Mouse (Mus musculus) hindbrain, embryonic 13.5 days (tissue): ENCODE data around the gene Apom. TPM values are rescaled to one million over a fixed set of nuclear protein-coding genes. Genes with fewer than 3 reads are reported as not detected.

Experiments used
- ATAC-seq: fragments of 200-750 bp; cut with Nextera tagmentation; 2 replicates; pipeline ENCODE4 v1.8.0; 2017; ENCODE audit warnings: moderate TSS enrichment; ENCODE audit not compliant: low FRiP score
- H3K27ac ChIP-seq: fragments of 300-500 bp; sonication (generic); 2 replicates; pipeline ENCODE4 v1.5.1; 2015; ENCODE audit warnings: inconsistent platforms, mild to moderate bottlenecking, moderate library complexity
- H3K27me3 ChIP-seq: fragments of 300-500 bp; sonication (generic); 2 replicates; pipeline ENCODE4 v1.6.1; 2015; ENCODE audit warnings: mild to moderate bottlenecking, inconsistent platforms
- H3K36me3 ChIP-seq: fragments of 300-500 bp; sonication (generic); 2 replicates; pipeline ENCODE4 v1.6.1; 2015; ENCODE audit warnings: mild to moderate bottlenecking, inconsistent platforms
- H3K4me1 ChIP-seq: fragments of 300-500 bp; sonication (generic); replicated peaks from 2 replicates; pipeline ENCODE4 v1.6.1; 2015; ENCODE audit warnings: inconsistent platforms
- H3K4me2 ChIP-seq: fragments of 300-500 bp; sonication (generic); 2 replicates; pipeline ENCODE4 v1.6.1; 2015; ENCODE audit warnings: inconsistent platforms, mild to moderate bottlenecking, moderate library complexity
- H3K4me3 ChIP-seq: fragments of 300-500 bp; sonication (generic); 2 replicates; pipeline ENCODE4 v1.5.1; 2015; ENCODE audit warnings: mild to moderate bottlenecking, inconsistent platforms
- H3K9ac ChIP-seq: fragments of 300-500 bp; sonication (generic); 2 replicates; pipeline ENCODE4 v1.6.1; 2015; ENCODE audit warnings: mild to moderate bottlenecking, inconsistent platforms
- H3K9me3 ChIP-seq: fragments of 300-500 bp; sonication (generic); 2 replicates; pipeline ENCODE4 v1.6.1; 2016; ENCODE audit warnings: inconsistent platforms
- WGBS: fragments of 180-500 bp; shearing (Covaris S2); methylation state at CpG from one replicate; pipeline ENCODE4 v1.1.7; 2015; 5-methylcytosine and 5-hydroxymethylcytosine counted together
- polyA plus RNA-seq: library from polyadenylated mRNA; unstranded; fragments of >200 nt; fragmentation: Nextera tagmentation; extraction: Ambion mirVana; gene quantifications from 2 replicates; pipeline ENCODE4 v1.2.1, GENCODE M21; 2015

Apom gene
- polyA plus RNA-seq, 1 experiment from 2014 or later: 0.34 TPM

GRCm38 (mm10) chr17:35156461-35157200 lies 24.8 kb upstream of the Apom start:
- Histone ChIP-seq H3K27me3 (no peaks in the 10 kb centered on the region), H3K9ac (no peak overlapping the region), H3K27ac (no peak overlapping the region), H3K9me3 (no peaks in the 10 kb centered on the region), H3K4me1 (peaks cover 8% of the 10 kb centered on the region), H3K4me2 (no peak overlapping the region), H3K4me3 (no peak overlapping the region), H3K36me3 (peaks cover 100% of the 10 kb centered on the region)
- WGBS: 92% methylated on average over 33 of the region's 33 CpGs
- ATAC-seq: no peak

- no peak overlapping the region for H3K9ac ChIP-seq
Measured at GRCm38 (mm10) chr17:35155451-35155850, 23.6 kb upstream of the Apom start.

GRCm38 (mm10) chr17:35154616-35155015 lies 22.8 kb upstream of the Apom start:
- ATAC-seq: no peak
- Histone ChIP-seq H3K9ac (no peak overlapping the region), H3K27me3 (no peaks in the 10 kb centered on the region), H3K27ac (no peak overlapping the region), H3K4me2 (no peak overlapping the region), H3K9me3 (no peaks in the 10 kb centered on the region), H3K36me3 (peaks cover 98% of the 10 kb centered on the region), H3K4me3 (no peak overlapping the region), H3K4me1 (no peaks in the 10 kb centered on the region)
- WGBS: 76% methylated on average over 7 of the region's 7 CpGs

More at GRCm38 (mm10) chr17:35155451-35155850, 23.6 kb upstream of the Apom start:
- Histone ChIP-seq H3K4me2 (no peak overlapping the region), H3K9me3 (no peaks in the 10 kb centered on the region), H3K4me3 (no peak overlapping the region), H3K27ac (no peak overlapping the region), H3K36me3 (peaks cover 98% of the 10 kb centered on the region), H3K4me1 (no peaks in the 10 kb centered on the region), H3K27me3 (no peaks in the 10 kb centered on the region)
- no peak for ATAC-seq
- 96% methylated on average over 12 of the region's 12 CpGs for WGBS

GRCm38 (mm10) chr17:35153931-35154330 lies 22.1 kb upstream of the Apom start:
- Histone ChIP-seq H3K4me1 (no peaks in the 10 kb centered on the region), H3K4me2 (no peak overlapping the region), H3K4me3 (no peak overlapping the region), H3K9me3 (no peaks in the 10 kb centered on the region), H3K9ac (no peak overlapping the region; the same call in 1 of the 2 replicates), H3K27ac (no peak overlapping the region), H3K27me3 (no peaks in the 10 kb centered on the region), H3K36me3 (peaks cover 98% of the 10 kb centered on the region)
- 94% methylated on average over 4 of the region's 4 CpGs for whole genome bisulfite sequencing
- ATAC-seq: no peak

- H3K9me3 ChIP-seq: no peaks in the 10 kb centered on the region
- no peaks in the 10 kb centered on the region for H3K27me3 ChIP-seq
- H3K27ac ChIP-seq: no peak overlapping the region
- no peak overlapping the region for H3K4me3 ChIP-seq
- 95% methylated on average over 9 of the region's 9 CpGs for WGBS
- no peak overlapping the region for H3K4me2 ChIP-seq
- H3K4me1 ChIP-seq: no peaks in the 10 kb centered on the region
- peaks cover 98% of the 10 kb centered on the region for H3K36me3 ChIP-seq
- H3K9ac ChIP-seq: no peak overlapping the region
- ATAC-seq: no peak
Measured at GRCm38 (mm10) chr17:35153077-35153476, 21.2 kb upstream of the Apom start.

GRCm38 (mm10) chr17:35152121-35152520 lies 20.3 kb upstream of the Apom start:
- no peak overlapping the region for H3K4me2 ChIP-seq
- no peaks in the 10 kb centered on the region for H3K9me3 ChIP-seq
- no peaks in the 10 kb centered on the region for H3K27me3 ChIP-seq
- no peak for ATAC-seq
- peaks cover 97% of the 10 kb centered on the region for H3K36me3 ChIP-seq
- 96% methylated on average over 4 of the region's 4 CpGs for WGBS
- no peak overlapping the region for H3K4me3 ChIP-seq
- H3K4me1 ChIP-seq: no peaks in the 10 kb centered on the region
- no peak overlapping the region for H3K9ac ChIP-seq
- no peak overlapping the region for H3K27ac ChIP-seq

- Histone ChIP-seq H3K4me2 (no peak overlapping the region), H3K27ac (no peak overlapping the region), H3K4me1 (no peaks in the 10 kb centered on the region), H3K36me3 (peaks cover 97% of the 10 kb centered on the region), H3K4me3 (no peak overlapping the region), H3K27me3 (no peaks in the 10 kb centered on the region), H3K9ac (no peak overlapping the region), H3K9me3 (no peaks in the 10 kb centered on the region)
- no peak for ATAC-seq
- 76% methylated on average over 5 of the region's 5 CpGs for WGBS
Measured at GRCm38 (mm10) chr17:35147922-35148639, 16.2 kb upstream of the Apom start.

- 63% methylated on average over 3 of the region's 3 CpGs for WGBS
- no peak overlapping the region for H3K9ac ChIP-seq
- H3K9me3 ChIP-seq: no peaks in the 10 kb centered on the region
- H3K4me2 ChIP-seq: no peak overlapping the region
- H3K27ac ChIP-seq: 0 out of 2 replicates have a peak overlapping the region, but pooled peaks have one; percentile 72
- H3K36me3 ChIP-seq: peaks cover 97% of the 10 kb centered on the region
- no peaks in the 10 kb centered on the region for H3K27me3 ChIP-seq
- no peaks in the 10 kb centered on the region for H3K4me1 ChIP-seq
- no peak overlapping the region for H3K4me3 ChIP-seq
- ATAC-seq: no peak
Measured at GRCm38 (mm10) chr17:35147348-35147747, 15.5 kb upstream of the Apom start.

GRCm38 (mm10) chr17:35146139-35146538 lies 14.3 kb upstream of the Apom start:
- no peaks in the 10 kb centered on the region for H3K27me3 ChIP-seq
- H3K27ac ChIP-seq: no peak overlapping the region
- H3K4me2 ChIP-seq: no peak overlapping the region
- 0 out of 2 replicates have a peak overlapping the region, but pooled peaks have one; percentile 24 for H3K9ac ChIP-seq
- no peak for ATAC-seq
- no peak overlapping the region for H3K4me3 ChIP-seq
- WGBS: 86% methylated on average over 5 of the region's 5 CpGs
- H3K36me3 ChIP-seq: peaks cover 97% of the 10 kb centered on the region
- no peaks in the 10 kb centered on the region for H3K4me1 ChIP-seq
- no peaks in the 10 kb centered on the region for H3K9me3 ChIP-seq

GRCm38 (mm10) chr17:35141971-35142370 lies 10.1 kb upstream of the Apom start:
- WGBS: 90% methylated on average over 6 of the region's 6 CpGs
- H3K9ac ChIP-seq: no peak overlapping the region
- ATAC-seq: no peak

GRCm38 (mm10) chr17:35140490-35140996 lies 8.7 kb upstream of the Apom start:
- peaks cover 74% of the 10 kb centered on the region for H3K36me3 ChIP-seq
- no peaks in the 10 kb centered on the region for H3K9me3 ChIP-seq
- H3K4me1 ChIP-seq: peaks cover 34% of the 10 kb centered on the region
- ATAC-seq: no peak
- WGBS: 79% methylated on average over 16 of the region's 16 CpGs
- H3K4me3 ChIP-seq: no peak overlapping the region
- H3K27me3 ChIP-seq: no peaks in the 10 kb centered on the region
- H3K9ac ChIP-seq: no peak overlapping the region
- no peak overlapping the region for H3K4me2 ChIP-seq
- no peak overlapping the region for H3K27ac ChIP-seq

More at GRCm38 (mm10) chr17:35141971-35142370, 10.1 kb upstream of the Apom start:
- Histone ChIP-seq H3K27me3 (no peaks in the 10 kb centered on the region), H3K36me3 (peaks cover 88% of the 10 kb centered on the region), H3K4me1 (peaks cover 24% of the 10 kb centered on the region), H3K4me2 (no peak overlapping the region), H3K27ac (no peak overlapping the region), H3K4me3 (no peak overlapping the region), H3K9me3 (no peaks in the 10 kb centered on the region)

- no peaks in the 10 kb centered on the region for H3K9me3 ChIP-seq
- peak overlapping the region; percentile 43 for H3K9ac ChIP-seq
- H3K36me3 ChIP-seq: peaks cover 61% of the 10 kb centered on the region
- WGBS: 93% methylated on average over 3 of the region's 3 CpGs
- H3K4me1 ChIP-seq: peaks cover 34% of the 10 kb centered on the region
- no peak overlapping the region for H3K4me2 ChIP-seq
- no peak for ATAC-seq
- H3K4me3 ChIP-seq: no peak overlapping the region
- no peak overlapping the region for H3K27ac ChIP-seq
- no peaks in the 10 kb centered on the region for H3K27me3 ChIP-seq
Measured at GRCm38 (mm10) chr17:35139269-35139668, 7.4 kb upstream of the Apom start.
